ENCODE assay signal across 9 mouse cellular contexts in genomic region chr3:97879222-97879621, GRCm38 (mm10). TPM values are rescaled to one million over a fixed set of nuclear protein-coding genes. Genes with fewer than 3 reads are reported as not detected.
A peak's percentile ranks its signal among the peaks of the same experiment; 100 is the strongest.
DNase-seq lines count a peak whose midpoint lies in the region; ATAC-seq lines count a peak whose summit lies in the region.
"Had no signal": no experiment of that assay in that cellular context is flagged by ENCODE, and none has a peak within 500 bp of the region (broad histone marks: within the 10 kb centered on the region; RNA-seq: fewer than 3 reads in every experiment).

No protein-coding gene starts in this region.

- H3K4me3 ChIP-seq in midbrain, embryonic 12.5 days = no peak overlapping the region
- no peak overlapping the region for H3K4me3 ChIP-seq in midbrain, embryonic 16.5 days (ENCODE audit: low read depth, low read length)
- H3K4me3 ChIP-seq: neural tube, embryonic 13.5 days had no signal

- H3K4me1 ChIP-seq in midbrain, embryonic 12.5 days = no peaks in the 10 kb centered on the region
- H3K4me1 ChIP-seq in midbrain, embryonic 16.5 days (ENCODE audit: control insufficient read depth, insufficient read depth, low read length) = no peaks in the 10 kb centered on the region

- no peaks in the 10 kb centered on the region for H3K27me3 ChIP-seq in midbrain, embryonic 12.5 days
- no peaks in the 10 kb centered on the region for H3K27me3 ChIP-seq in midbrain, embryonic 16.5 days (ENCODE audit: control insufficient read depth, insufficient read depth, low read depth, low read length)
- H3K27me3 ChIP-seq: neural tube, embryonic 13.5 days had no signal

- 16% methylated on average over 5 of the region's 5 CpGs for WGBS in midbrain, embryonic 12.5 days
- 14% methylated on average over 5 of the region's 5 CpGs for whole genome bisulfite sequencing in midbrain, embryonic 16.5 days

- no peak overlapping the region for H3K9ac ChIP-seq in midbrain, embryonic 12.5 days (replicated peaks)
- no peak overlapping the region for H3K9ac ChIP-seq in midbrain, embryonic 16.5 days (ENCODE audit: low read depth, low read length)
- H3K9ac ChIP-seq: neural tube, embryonic 13.5 days had no signal

- ATAC-seq in midbrain, embryonic 12.5 days (ENCODE audit: low FRiP score, low read depth) = peak; percentile 38; the same call in 1 of the 2 replicates
- ATAC-seq in midbrain, embryonic 16.5 days = no peak

- no peak overlapping the region for H3K27ac ChIP-seq in midbrain, embryonic 12.5 days (replicated peaks)
- no peak overlapping the region for H3K27ac ChIP-seq in midbrain, embryonic 16.5 days (ENCODE audit: low read length)
- H3K27ac ChIP-seq: neural tube, embryonic 13.5 days had no signal

- no peaks in the 10 kb centered on the region for H3K9me3 ChIP-seq in midbrain, embryonic 12.5 days
- no peaks in the 10 kb centered on the region for H3K9me3 ChIP-seq in midbrain, embryonic 16.5 days (replicated peaks; ENCODE audit: control insufficient read depth, low read length, poor library complexity, severe bottlenecking)
- H3K9me3 ChIP-seq: neural tube, embryonic 13.5 days had no signal

- no peak overlapping the region for H3K4me2 ChIP-seq in midbrain, embryonic 12.5 days (replicated peaks)
- no peak overlapping the region for H3K4me2 ChIP-seq in midbrain, embryonic 16.5 days (ENCODE audit: low read length)
- H3K4me2 ChIP-seq: neural tube, embryonic 13.5 days had no signal

- no peaks in the 10 kb centered on the region for H3K36me3 ChIP-seq in midbrain, embryonic 12.5 days
- no peaks in the 10 kb centered on the region for H3K36me3 ChIP-seq in midbrain, embryonic 16.5 days (ENCODE audit: control insufficient read depth, insufficient read depth, low read length)
- H3K36me3 ChIP-seq: neural tube, embryonic 13.5 days had no signal

- DNase-seq in brain, adult 2 months (ENCODE audit: low read depth, low spot score) = peak; percentile 83
- DNase-seq in forelimb bud, embryonic 11.5 days (ENCODE audit: low read depth, low spot score) = peak; percentile 72
- peak; percentile 89 for DNase-seq in kidney, postnatal 10 days
- DNase-seq in lung, adult 18-20 months = peak; percentile 64 to 68
- peak; percentile 66 for DNase-seq in right cerebral cortex, adult 18-20 months
- peak; percentile 51 for DNase-seq in urinary bladder, adult 2 months (ENCODE audit: low spot score)

RNA-seq across cellular contexts. Expression of gene Pde4dip, which starts 9.3 kb away (rescaled TPM):
- polyA plus RNA-seq in midbrain, embryonic 12.5 days (2016; fragmentation: Nextera tagmentation; extraction: Ambion mirVana) = 38.1 and 39.9 TPM in 2 replicates
- 67.5 and 75.5 TPM in 2 replicates for polyA plus RNA-seq in midbrain, embryonic 16.5 days (2015; fragmentation: Nextera tagmentation; extraction: Ambion mirVana)
- 31.3 and 41.1 TPM in 2 replicates for polyA plus RNA-seq in urinary bladder, adult 2 months (2012; rRNA removed)

RNA-seq across cellular contexts. Expression of gene Sec22b, which starts 21.8 kb away (rescaled TPM):
- polyA plus RNA-seq in midbrain, embryonic 12.5 days (2016; fragmentation: Nextera tagmentation; extraction: Ambion mirVana) = 98.7 and 101 TPM in 2 replicates
- 86.9 and 94.8 TPM in 2 replicates for polyA plus RNA-seq in midbrain, embryonic 16.5 days (2015; fragmentation: Nextera tagmentation; extraction: Ambion mirVana)
- 75.0 and 84.5 TPM in 2 replicates for polyA plus RNA-seq in urinary bladder, adult 2 months (2012; rRNA removed)
